19 mouse cellular contexts compared by ENCODE assay signal in the genomic region with DNA sequence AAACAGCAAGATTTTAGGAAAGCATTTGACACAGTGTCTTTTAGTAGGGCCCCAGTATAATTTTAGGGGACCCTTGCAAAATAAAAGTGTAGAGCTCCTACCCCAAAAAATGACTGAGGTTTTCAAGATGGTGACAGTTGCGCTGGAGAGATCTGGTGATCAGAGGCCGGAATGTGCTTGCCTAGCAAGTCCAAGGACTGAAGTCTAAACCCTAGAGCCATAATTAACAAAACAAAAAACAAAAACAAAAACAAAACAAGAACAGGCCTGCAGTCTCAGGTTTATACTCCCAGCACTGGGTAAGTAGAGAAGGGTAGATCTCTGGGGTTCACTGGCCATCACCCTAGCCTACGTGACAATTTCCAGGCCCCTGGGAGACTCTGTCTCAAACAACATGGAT. TPM values are rescaled to one million over a fixed set of nuclear protein-coding genes. Genes with fewer than 3 reads are reported as not detected.
DNase-seq lines count a peak whose midpoint lies in the region; ATAC-seq and TF ChIP-seq lines count a peak whose summit lies in the region.
"Had no signal": no experiment of that assay in that cellular context is flagged by ENCODE, and none has a peak within 500 bp of the region (broad histone marks: within the 10 kb centered on the region; RNA-seq: fewer than 3 reads in every experiment).

No protein-coding gene starts in this region.

- WGBS in heart, postnatal 0 days: 85% methylated on average over 3 of the region's 3 CpGs
- 93% methylated on average over 3 of the region's 3 CpGs for WGBS in limb, embryonic 12.5 days
- 95% methylated on average over 3 of the region's 3 CpGs for WGBS in limb, embryonic 10.5 days
- 84% methylated on average over 3 of the region's 3 CpGs for WGBS in embryonic facial prominence, embryonic 15.5 days
- WGBS in neural tube, embryonic 15.5 days: 94% methylated on average over 3 of the region's 3 CpGs

- H3K27ac ChIP-seq in heart, postnatal 0 days (ENCODE audit: low read depth): no peak overlapping the region
- H3K27ac ChIP-seq in limb, embryonic 12.5 days: no peak overlapping the region
- no peak overlapping the region for H3K27ac ChIP-seq in limb, embryonic 10.5 days
- H3K27ac ChIP-seq in embryonic facial prominence, embryonic 15.5 days (replicated peaks): no peak overlapping the region
- H3K27ac ChIP-seq in neural tube, embryonic 15.5 days (replicated peaks): no peak overlapping the region
- H3K27ac ChIP-seq: forebrain, embryonic 15.5 days; hindbrain, embryonic 10.5 days; midbrain, embryonic 10.5 days had no signal

- no peak for TF ChIP-seq EP300 in heart, postnatal 0 days (IDR thresholded peaks at IDR 0.05; ENCODE audit: low read depth)

- H3K4me1 ChIP-seq in heart, postnatal 0 days (ENCODE audit: control insufficient read depth, insufficient read depth): peaks cover 48% of the 10 kb centered on the region
- H3K4me1 ChIP-seq in limb, embryonic 12.5 days (replicated peaks): peaks cover 57% of the 10 kb centered on the region
- peaks cover 33% of the 10 kb centered on the region for H3K4me1 ChIP-seq in limb, embryonic 10.5 days
- peaks cover 48% of the 10 kb centered on the region for H3K4me1 ChIP-seq in embryonic facial prominence, embryonic 15.5 days
- peaks cover 15% of the 10 kb centered on the region; the same call in 1 of the 2 replicates for H3K4me1 ChIP-seq in neural tube, embryonic 15.5 days

- 0 out of 2 replicates have a peak overlapping the region, but pooled peaks have one; percentile 2 for H3K4me3 ChIP-seq in heart, postnatal 0 days (ENCODE audit: low read depth, low read length)
- peak overlapping the region; percentile 21; the same call in 1 of the 2 replicates for H3K4me3 ChIP-seq in limb, embryonic 12.5 days (replicated peaks)
- no peak overlapping the region for H3K4me3 ChIP-seq in limb, embryonic 10.5 days
- no peak overlapping the region for H3K4me3 ChIP-seq in embryonic facial prominence, embryonic 15.5 days (replicated peaks)
- no peak overlapping the region for H3K4me3 ChIP-seq in neural tube, embryonic 15.5 days (replicated peaks)
- H3K4me3 ChIP-seq: forebrain, embryonic 15.5 days; hindbrain, embryonic 10.5 days; midbrain, embryonic 10.5 days; myocyte had no signal

- H3K4me2 ChIP-seq in heart, postnatal 0 days (ENCODE audit: low read depth, low read length): peak overlapping the region; percentile 81
- H3K4me2 ChIP-seq in limb, embryonic 12.5 days: peak overlapping the region; percentile 75
- H3K4me2 ChIP-seq in embryonic facial prominence, embryonic 15.5 days (replicated peaks): peak overlapping the region; percentile 40
- 0 out of 2 replicates have a peak overlapping the region, but pooled peaks have one; percentile 17 for H3K4me2 ChIP-seq in neural tube, embryonic 15.5 days
- H3K4me2 ChIP-seq: forebrain, embryonic 15.5 days had no signal

- no peak for ATAC-seq in heart, postnatal 0 days (ENCODE audit: insufficient read depth, low read depth)
- no peak for ATAC-seq in limb, embryonic 12.5 days (ENCODE audit: insufficient number of reproducible peaks, insufficient read depth, low FRiP score, low TSS enrichment, low read depth)
- no peak for ATAC-seq in embryonic facial prominence, embryonic 15.5 days (ENCODE audit: insufficient number of reproducible peaks, low FRiP score, low TSS enrichment, low read depth)
- ATAC-seq in neural tube, embryonic 15.5 days (ENCODE audit: low FRiP score): no peak
- ATAC-seq: activated CD4-positive, CD25-positive, alpha-beta regulatory T cell, adult 4 months; forebrain, embryonic 15.5 days; inflammation-experienced regulatory T-cells, adult 6 months; liver, postnatal 0 days had no signal

- no peak for DNase-seq in heart, postnatal 0 days (ENCODE audit: low spot score)
- no peak for DNase-seq in heart, adult 9 months (ENCODE audit: low spot score in 2 of 2)
- DNase-seq in limb, embryonic 10.5 days (ENCODE audit: low spot score): no peak
- DNase-seq in cerebellum, adult 9-11 months: no peak
- DNase-seq: adrenal gland, postnatal 36 days; gastrocnemius, postnatal 10 days; left cerebral cortex, postnatal 4 days; liver, postnatal 0 days; right cerebral cortex, postnatal 25 days; thymus, postnatal 14 days had no signal

- no peak for TF ChIP-seq CTCF in heart, postnatal 0 days (IDR thresholded peaks at IDR 0.05; ENCODE audit: low read depth)

- no peaks in the 10 kb centered on the region for H3K9me3 ChIP-seq in heart, postnatal 0 days (replicated peaks; ENCODE audit: control insufficient read depth, low read length)
- no peaks in the 10 kb centered on the region for H3K9me3 ChIP-seq in limb, embryonic 12.5 days
- H3K9me3 ChIP-seq in limb, embryonic 10.5 days (replicated peaks): no peaks in the 10 kb centered on the region
- no peaks in the 10 kb centered on the region for H3K9me3 ChIP-seq in embryonic facial prominence, embryonic 15.5 days (replicated peaks)
- no peaks in the 10 kb centered on the region for H3K9me3 ChIP-seq in neural tube, embryonic 15.5 days (replicated peaks)
- H3K9me3 ChIP-seq: forebrain, embryonic 15.5 days; hindbrain, embryonic 10.5 days; midbrain, embryonic 10.5 days had no signal

- 0 out of 2 replicates have a peak, but pooled peaks cover 7% of the 10 kb centered on the region for H3K36me3 ChIP-seq in heart, postnatal 0 days (replicated peaks; ENCODE audit: control insufficient read depth, insufficient read depth, low read length)
- peaks cover 26% of the 10 kb centered on the region for H3K36me3 ChIP-seq in limb, embryonic 12.5 days
- H3K36me3 ChIP-seq in limb, embryonic 10.5 days: peaks cover 21% of the 10 kb centered on the region
- H3K36me3 ChIP-seq in embryonic facial prominence, embryonic 15.5 days: peaks cover 14% of the 10 kb centered on the region; the same call in 1 of the 2 replicates
- H3K36me3 ChIP-seq in neural tube, embryonic 15.5 days: no peaks in the 10 kb centered on the region
- H3K36me3 ChIP-seq: forebrain, embryonic 15.5 days; hindbrain, embryonic 10.5 days; midbrain, embryonic 10.5 days had no signal

- H3K27me3 ChIP-seq in heart, postnatal 0 days (ENCODE audit: control insufficient read depth, insufficient read depth, low read length): no peaks in the 10 kb centered on the region
- no peaks in the 10 kb centered on the region for H3K27me3 ChIP-seq in limb, embryonic 12.5 days
- no peaks in the 10 kb centered on the region for H3K27me3 ChIP-seq in limb, embryonic 10.5 days (ENCODE audit: low read depth, poor library complexity, severe bottlenecking)
- H3K27me3 ChIP-seq in embryonic facial prominence, embryonic 15.5 days: no peaks in the 10 kb centered on the region
- H3K27me3 ChIP-seq in neural tube, embryonic 15.5 days (replicated peaks): no peaks in the 10 kb centered on the region
- H3K27me3 ChIP-seq: forebrain, embryonic 15.5 days had no signal

- 0 out of 2 replicates have a peak overlapping the region, but pooled peaks have one; percentile 4 for H3K9ac ChIP-seq in heart, postnatal 0 days (replicated peaks; ENCODE audit: low read depth, low read length)
- H3K9ac ChIP-seq in limb, embryonic 12.5 days (replicated peaks): no peak overlapping the region
- H3K9ac ChIP-seq in embryonic facial prominence, embryonic 15.5 days: no peak overlapping the region
- H3K9ac ChIP-seq in neural tube, embryonic 15.5 days (replicated peaks): no peak overlapping the region
- H3K9ac ChIP-seq: forebrain, embryonic 15.5 days; liver, postnatal 0 days had no signal

RNA-seq across cellular contexts. Expression of gene Creb3l2, which starts 3.4 kb away (rescaled TPM):
- 32.4 and 39.7 TPM in 2 replicates for total RNA-seq in heart, postnatal 0 days (2014; rRNA removed; ENCODE audit: low replicate concordance)
- polyA plus RNA-seq in heart, postnatal 0 days (2015; fragmentation: Nextera tagmentation; extraction: Ambion mirVana): 16.3 TPM in 2 replicates
- 26.4 and 30.7 TPM in 2 replicates for polyA plus RNA-seq in limb, embryonic 12.5 days (2016; fragmentation: Nextera tagmentation; extraction: Ambion mirVana)
- 9.6 and 17.2 TPM in 2 replicates for polyA plus RNA-seq in limb, embryonic 10.5 days (2016; fragmentation: Nextera tagmentation; extraction: Ambion mirVana)
- 27.3 and 28.1 TPM in 2 replicates for polyA plus RNA-seq in embryonic facial prominence, embryonic 15.5 days (2015; fragmentation: Nextera tagmentation; extraction: Ambion mirVana)
- polyA plus RNA-seq in neural tube, embryonic 15.5 days (2015; fragmentation: Nextera tagmentation; extraction: Ambion mirVana): 4.1 and 7.3 TPM in 2 replicates

Comparison
In these comparisons a context has a peak if more than half of its experiments do, and no peak if none do; other contexts are left out.
1. H3K4me3 ChIP-seq: peak in heart, postnatal 0 days (single experiment) and limb, embryonic 12.5 days (single experiment); none in limb, embryonic 10.5 days (single experiment), embryonic facial prominence, embryonic 15.5 days (single experiment) and neural tube, embryonic 15.5 days (single experiment).
2. H3K4me2 ChIP-seq: peak in every context shown above with its lines; median percentile 81 in heart, postnatal 0 days; 75 in limb, embryonic 12.5 days; 40 in embryonic facial prominence, embryonic 15.5 days; 17 in neural tube, embryonic 15.5 days.